Mouse (Mus musculus) hindbrain, postnatal 0 days (tissue): Measurements from ENCODE around the gene Abca4. TPM values are rescaled to one million over a fixed set of nuclear protein-coding genes. Genes with fewer than 3 reads are reported as not detected.

Experiments used
- ATAC-seq: fragments of 200-750 bp; cut with Nextera tagmentation; 2 replicates; pipeline ENCODE4 v1.8.0; 2017; ENCODE audit warnings: mild to moderate bottlenecking, moderate TSS enrichment, moderate library complexity
- DNase-seq: peaks from one replicate; pipeline ENCODE4 v3.0.0-alpha.2; 2015; ENCODE audit warnings: low spot score
- H3K27ac ChIP-seq: fragments of 300-500 bp; sonication (generic); 2 replicates; pipeline ENCODE4 v1.5.1; 2014; ENCODE audit warnings: mild to moderate bottlenecking
- H3K27me3 ChIP-seq: fragments of 300-500 bp; sonication (generic); 2 replicates; pipeline ENCODE4 v1.6.1; 2014; ENCODE audit warnings: low read length, mixed read lengths; ENCODE audit not compliant: insufficient read depth
- H3K36me3 ChIP-seq: fragments of 300-500 bp; sonication (generic); 2 replicates; pipeline ENCODE4 v1.6.1; 2014; ENCODE audit warnings: low read length, mixed read lengths; ENCODE audit not compliant: insufficient read depth
- H3K4me1 ChIP-seq: fragments of 300-500 bp; sonication (generic); 2 replicates; pipeline ENCODE4 v1.6.1; 2014; ENCODE audit warnings: antibody characterized with exemption, low read length, mixed read lengths; ENCODE audit not compliant: insufficient read depth
- H3K4me2 ChIP-seq: fragments of 300-500 bp; sonication (generic); 2 replicates; pipeline ENCODE4 v1.6.1; 2014; ENCODE audit warnings: low read depth, mild to moderate bottlenecking, low read length, moderate library complexity, mixed read lengths
- H3K4me3 ChIP-seq: fragments of 300-500 bp; sonication (generic); 2 replicates; pipeline ENCODE4 v1.5.1; 2014; ENCODE audit warnings: low read length
- H3K9ac ChIP-seq: fragments of 300-500 bp; sonication (generic); replicated peaks from 2 replicates; pipeline ENCODE4 v1.6.1; 2014; ENCODE audit warnings: mild to moderate bottlenecking, low read length, moderate library complexity, mixed read lengths
- H3K9me3 ChIP-seq: fragments of 300-500 bp; sonication (generic); 2 replicates; pipeline ENCODE4 v1.6.1; 2016; ENCODE audit warnings: low read length, mixed read lengths
- CTCF ChIP-seq: IDR thresholded peaks from 2 replicates; pipeline ENCODE4 v1.5.1; 2016; ENCODE audit warnings: antibody characterized with exemption, control low read depth, low read depth
- WGBS: fragments of 180-500 bp; shearing (Covaris S2); extraction: QIAGEN DNeasy Blood & Tissue Kit; methylation state at CpG from one replicate; pipeline ENCODE4 v1.1.7; 2014; 5-methylcytosine and 5-hydroxymethylcytosine counted together
- polyA plus RNA-seq: library from polyadenylated mRNA; unstranded; fragments of >200 nt; fragmentation: Nextera tagmentation; extraction: Ambion mirVana; gene quantifications from 2 replicates; pipeline ENCODE4 v1.2.1, GENCODE M21; 2015
- total RNA-seq: library from RNA; depleted of rRNA; stranded (reverse); fragments of >200 nt; gene quantifications from 2 replicates; pipeline ENCODE4 v1.2.3, GENCODE M21; 2014

Gene Abca4
- total and polyA plus RNA-seq, 2 experiments from 2014 or later: 4.8 to 11.7 TPM

- Histone ChIP-seq H3K9ac (no peak overlapping the region), H3K27ac (no peak overlapping the region), H3K4me2 (peak overlapping the region; percentile 39), H3K4me3 (0 out of 2 replicates have a peak overlapping the region, but pooled peaks have one; percentile 7), H3K36me3 (no peaks in the 10 kb centered on the region), H3K9me3 (no peaks in the 10 kb centered on the region), H3K4me1 (0 out of 2 replicates have a peak, but pooled peaks cover 3% of the 10 kb centered on the region), H3K27me3 (no peaks in the 10 kb centered on the region)
- peak; percentile 87 for TF ChIP-seq CTCF
- ATAC-seq (peak; percentile 74), DNase-seq (peak; percentile 86)
- 33% methylated on average over 20 of the region's 20 CpGs for whole genome bisulfite sequencing
Measured at GRCm38 (mm10) chr3:122103864-122104808, 59.9 kb downstream of the Abca4 start.

- TF ChIP-seq CTCF: no peak
- Histone ChIP-seq H3K36me3 (no peaks in the 10 kb centered on the region), H3K4me3 (no peak overlapping the region), H3K4me2 (no peak overlapping the region), H3K9me3 (no peaks in the 10 kb centered on the region), H3K27ac (no peak overlapping the region), H3K27me3 (no peaks in the 10 kb centered on the region), H3K9ac (no peak overlapping the region), H3K4me1 (0 out of 2 replicates have a peak, but pooled peaks cover 3% of the 10 kb centered on the region)
- ATAC-seq (no peak), DNase-seq (no peak)
- WGBS: 83% methylated on average over 8 of the region's 8 CpGs
Measured at GRCm38 (mm10) chr3:122106920-122107319, 62.7 kb downstream of the Abca4 start.

- Histone ChIP-seq H3K9ac (no peak overlapping the region), H3K27me3 (no peaks in the 10 kb centered on the region), H3K4me1 (0 out of 2 replicates have a peak, but pooled peaks cover 3% of the 10 kb centered on the region), H3K36me3 (no peaks in the 10 kb centered on the region), H3K4me3 (no peak overlapping the region), H3K27ac (no peak overlapping the region), H3K4me2 (no peak overlapping the region), H3K9me3 (no peaks in the 10 kb centered on the region)
- WGBS: 82% methylated on average over 14 of the region's 14 CpGs
- no peak for TF ChIP-seq CTCF
- DNase-seq (no peak), ATAC-seq (no peak)
Measured at GRCm38 (mm10) chr3:122107643-122108194, 63.5 kb downstream of the Abca4 start.

- no peak overlapping the region for H3K9ac ChIP-seq
- no peaks in the 10 kb centered on the region for H3K27me3 ChIP-seq
- H3K4me1 ChIP-seq: 0 out of 2 replicates have a peak, but pooled peaks cover under 1% of the 10 kb centered on the region
- no peak overlapping the region for H3K27ac ChIP-seq
- H3K9me3 ChIP-seq: no peaks in the 10 kb centered on the region
- WGBS: 85% methylated on average over 4 of the region's 4 CpGs
- DNase-seq: no peak
- H3K36me3 ChIP-seq: no peaks in the 10 kb centered on the region
- no peak for TF ChIP-seq CTCF
- H3K4me2 ChIP-seq: no peak overlapping the region
- ATAC-seq: no peak
- no peak overlapping the region for H3K4me3 ChIP-seq
Measured at GRCm38 (mm10) chr3:122109461-122109860, 65.2 kb downstream of the Abca4 start.

GRCm38 (mm10) chr3:122111141-122111981 is 67.1 kb downstream of the Abca4 start:
- WGBS: 37% methylated on average over 9 of the region's 9 CpGs
- no peak overlapping the region for H3K9ac ChIP-seq
- H3K4me3 ChIP-seq: no peak overlapping the region
- no peaks in the 10 kb centered on the region for H3K4me1 ChIP-seq
- ATAC-seq (no peak), DNase-seq (peak; percentile 42)
- no peak overlapping the region for H3K4me2 ChIP-seq
- TF ChIP-seq CTCF: no peak
- no peaks in the 10 kb centered on the region for H3K9me3 ChIP-seq
- no peaks in the 10 kb centered on the region for H3K27me3 ChIP-seq
- H3K27ac ChIP-seq: no peak overlapping the region
- H3K36me3 ChIP-seq: no peaks in the 10 kb centered on the region

- TF ChIP-seq CTCF: no peak
- no peaks in the 10 kb centered on the region for H3K27me3 ChIP-seq
- no peak overlapping the region for H3K27ac ChIP-seq
- H3K9ac ChIP-seq: no peak overlapping the region
- no peaks in the 10 kb centered on the region for H3K9me3 ChIP-seq
- no peak for DNase-seq
- WGBS: 76% methylated on average over 9 of the region's 9 CpGs
- ATAC-seq: no peak
- H3K4me1 ChIP-seq: no peaks in the 10 kb centered on the region
- H3K4me2 ChIP-seq: no peak overlapping the region
- H3K36me3 ChIP-seq: no peaks in the 10 kb centered on the region
- H3K4me3 ChIP-seq: no peak overlapping the region
Measured at GRCm38 (mm10) chr3:122118651-122119214, 74.5 kb downstream of the Abca4 start.
